Mouse (Mus musculus) C2C12 (cell line): ENCODE results near the gene Nav2. TPM values are rescaled to one million over a fixed set of nuclear protein-coding genes. Genes with fewer than 3 reads are reported as not detected.
A peak's percentile ranks its signal among the peaks of the same experiment; 100 is the strongest.

Experiments used
- H3K27me3 ChIP-seq: one replicate; pipeline ENCODE4 v1.6.1; 2011; ENCODE audit not compliant: control insufficient read depth, insufficient read depth, insufficient read length
- H3K36me3 ChIP-seq: one replicate; pipeline ENCODE4 v1.6.1; 2011; ENCODE audit not compliant: control insufficient read depth, insufficient read depth
- H3K4me3 ChIP-seq: one replicate; pipeline ENCODE4 v1.5.1; 2011; ENCODE audit warnings: mild to moderate bottlenecking, control low read depth; ENCODE audit not compliant: poor library complexity, insufficient read depth, severe bottlenecking
- H3K79me2 ChIP-seq: one replicate; pipeline ENCODE4 v1.6.1; 2011; ENCODE audit not compliant: control insufficient read depth, insufficient read depth
- H3K79me3 ChIP-seq: one replicate; pipeline ENCODE4 v1.6.1; 2011; ENCODE audit warnings: low read depth, control low read depth
- H3ac ChIP-seq: one replicate; pipeline ENCODE3; 2011; ENCODE audit warnings: low read depth; ENCODE audit not compliant: control insufficient read depth, insufficient read length
- CEBPB ChIP-seq: IDR thresholded peaks from one replicate; pipeline ENCODE4 v1.6.1; 2011; ENCODE audit warnings: low read depth, mild to moderate bottlenecking, control low read depth, moderate library complexity
- CTCF ChIP-seq: IDR thresholded peaks from one replicate; pipeline ENCODE4 v1.5.1; 2011; ENCODE audit not compliant: control insufficient read depth, insufficient read depth, insufficient read length
- FOSL1 ChIP-seq: IDR thresholded peaks from one replicate; pipeline ENCODE4 v1.8.0; 2011; ENCODE audit warnings: mild to moderate bottlenecking, low read length; ENCODE audit not compliant: poor library complexity, insufficient read depth, severe bottlenecking
- MAX ChIP-seq: IDR thresholded peaks from one replicate; pipeline ENCODE4 v1.6.1; 2011; ENCODE audit warnings: mild to moderate bottlenecking, control low read depth
- MYOD1 ChIP-seq: IDR thresholded peaks from one replicate; pipeline ENCODE4 v1.6.1; 2011; ENCODE audit warnings: low read depth; ENCODE audit not compliant: control insufficient read depth, insufficient read length
- MYOG ChIP-seq: IDR thresholded peaks from one replicate; pipeline ENCODE4 v1.6.1; 2011; ENCODE audit not compliant: control insufficient read depth, insufficient read length; ENCODE audit errors: extremely low read depth
- USF1 ChIP-seq: IDR thresholded peaks from one replicate; pipeline ENCODE4 v1.6.1; 2011; ENCODE audit warnings: low read depth, mild to moderate bottlenecking, control low read depth, moderate library complexity
- polyA plus RNA-seq: library from polyadenylated mRNA; unstranded; fragments of >200 nt; fragmentation: generic; extraction: Trizol; gene quantifications from one replicate; pipeline ENCODE4 v1.2.1, GENCODE M21; 2012; ENCODE audit warnings: missing spikeins

The Nav2 gene
- polyA plus RNA-seq, 1 experiment = 4.7 TPM

GRCm38 (mm10) chr7:49242261-49242660, 333.7 kb downstream of the Nav2 start:
- H3ac ChIP-seq = no peak overlapping the region
- H3K79me2 ChIP-seq = peaks cover 13% of the 10 kb centered on the region
- no peak overlapping the region for H3K4me3 ChIP-seq
- peaks cover 4% of the 10 kb centered on the region for H3K79me3 ChIP-seq
- no peaks in the 10 kb centered on the region for H3K27me3 ChIP-seq
- H3K36me3 ChIP-seq = no peaks in the 10 kb centered on the region
- TF ChIP-seq USF1 (no peak), MAX (no peak), MYOG (no peak), CEBPB (no peak), CTCF (no peak), MYOD1 (no peak), FOSL1 (no peak)

- no peaks in the 10 kb centered on the region for H3K27me3 ChIP-seq
- no peak for TF ChIP-seq USF1
- no peak for TF ChIP-seq MAX
- no peak for TF ChIP-seq CEBPB
- TF ChIP-seq MYOG = no peak
- no peak for TF ChIP-seq FOSL1
- no peak for TF ChIP-seq MYOD1
- TF ChIP-seq CTCF = no peak
- H3K79me3 ChIP-seq = peaks cover 7% of the 10 kb centered on the region
- no peak overlapping the region for H3K4me3 ChIP-seq
- peaks cover 16% of the 10 kb centered on the region for H3K79me2 ChIP-seq
- H3K36me3 ChIP-seq = no peaks in the 10 kb centered on the region
- H3ac ChIP-seq = no peak overlapping the region
Measured at GRCm38 (mm10) chr7:49243079-49243478, 334.6 kb downstream of the Nav2 start.

- Histone ChIP-seq H3K79me3 (peaks cover 17% of the 10 kb centered on the region), H3K79me2 (peaks cover 34% of the 10 kb centered on the region), H3K36me3 (peaks cover 4% of the 10 kb centered on the region), H3ac (peak overlapping the region; percentile 75), H3K27me3 (no peaks in the 10 kb centered on the region), H3K4me3 (peak overlapping the region; percentile 41)
- TF ChIP-seq FOSL1 = no peak
- no peak for TF ChIP-seq USF1
- no peak for TF ChIP-seq CTCF
- TF ChIP-seq MYOD1 = no peak
- TF ChIP-seq MYOG = no peak
- no peak for TF ChIP-seq CEBPB
- no peak for TF ChIP-seq MAX
Measured at GRCm38 (mm10) chr7:49245537-49246239, 337.2 kb downstream of the Nav2 start.

- Histone ChIP-seq H3ac (peak overlapping the region; percentile 75), H3K36me3 (peaks cover 5% of the 10 kb centered on the region), H3K79me2 (peaks cover 39% of the 10 kb centered on the region), H3K79me3 (peaks cover 21% of the 10 kb centered on the region), H3K4me3 (peak overlapping the region; percentile 41), H3K27me3 (no peaks in the 10 kb centered on the region)
- no peak for TF ChIP-seq MYOD1
- TF ChIP-seq FOSL1 = no peak
- no peak for TF ChIP-seq MYOG
- no peak for TF ChIP-seq CTCF
- no peak for TF ChIP-seq MAX
- TF ChIP-seq USF1 = no peak
- TF ChIP-seq CEBPB = no peak
Measured at GRCm38 (mm10) chr7:49246240-49246578, 337.7 kb downstream of the Nav2 start.

- no peaks in the 10 kb centered on the region for H3K27me3 ChIP-seq
Measured at GRCm38 (mm10) chr7:49246584-49247481, 338.3 kb downstream of the Nav2 start.

More at GRCm38 (mm10) chr7:49246584-49247481, 338.3 kb downstream of the Nav2 start:
- Histone ChIP-seq H3K79me2 (peaks cover 45% of the 10 kb centered on the region), H3K79me3 (peaks cover 27% of the 10 kb centered on the region), H3ac (peak overlapping the region; percentile 75), H3K36me3 (peaks cover 5% of the 10 kb centered on the region), H3K4me3 (peak overlapping the region; percentile 41)
- TF ChIP-seq MYOD1 (no peak), CEBPB (no peak), MAX (no peak), USF1 (no peak), FOSL1 (no peak), MYOG (no peak), CTCF (no peak)
